Mouse (Mus musculus) embryonic fibroblast, embryonic 13.5 days (primary cell): ENCODE data around the gene Raver2.

Experiments used
- CTCF ChIP-seq: IDR thresholded peaks from 2 replicates; pipeline ENCODE4 v1.5.1; 2011; ENCODE audit warnings: mild to moderate bottlenecking, control low read depth, low read length, moderate library complexity, borderline replicate concordance; ENCODE audit not compliant: insufficient read depth
- POLR2A ChIP-seq: IDR thresholded peaks from 2 replicates; pipeline ENCODE4 v1.6.1; 2011; ENCODE audit warnings: low read depth, mild to moderate bottlenecking, control low read depth, low read length, moderate library complexity

DNA sequence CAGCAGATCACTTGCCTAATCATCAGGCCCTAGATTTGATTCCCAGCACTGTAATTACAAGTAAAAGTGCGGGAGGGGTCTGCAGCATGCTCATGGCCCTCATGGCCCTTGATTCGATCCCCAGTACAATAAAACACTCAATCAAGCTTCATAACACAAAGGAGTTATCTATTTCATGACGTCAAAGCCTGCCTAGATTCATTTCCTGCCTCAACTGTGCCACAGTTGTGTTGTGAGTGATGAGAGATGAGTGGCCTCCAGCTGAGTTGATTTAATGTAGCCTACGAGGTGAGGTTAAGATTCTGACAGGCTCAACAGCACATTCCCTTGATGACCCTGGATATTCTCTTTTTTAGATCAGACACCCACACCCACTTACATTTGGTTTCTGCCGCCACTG lies 110.3 kb downstream of the Raver2 start:
- TF ChIP-seq CTCF (no peak), POLR2A (no peak)
